Mouse (Mus musculus) hindbrain, embryonic 11.5 days (tissue): ENCODE measurements around the gene Dgki. TPM values are rescaled to one million over a fixed set of nuclear protein-coding genes. Genes with fewer than 3 reads are reported as not detected.

Experiments used
- ATAC-seq: fragments of 200-750 bp; cut with Nextera tagmentation; 2 replicates; pipeline ENCODE4 v1.8.0; 2017; ENCODE audit warnings: mild to moderate bottlenecking, moderate TSS enrichment, moderate library complexity; ENCODE audit not compliant: low FRiP score
- DNase-seq: peaks from one replicate; pipeline ENCODE4 v3.0.0-alpha.2; 2015; ENCODE audit warnings: low spot score
- H3K27ac ChIP-seq: fragments of 300-500 bp; sonication (generic); 2 replicates; pipeline ENCODE4 v1.5.1; 2014; ENCODE audit warnings: mild to moderate bottlenecking, low read depth, low read length
- H3K27me3 ChIP-seq: fragments of 300-500 bp; sonication (generic); 2 replicates; pipeline ENCODE4 v1.6.1; 2014; ENCODE audit warnings: mild to moderate bottlenecking, low read length, moderate library complexity, mixed read lengths; ENCODE audit not compliant: control insufficient read depth, insufficient read depth
- H3K36me3 ChIP-seq: fragments of 300-500 bp; sonication (generic); 2 replicates; pipeline ENCODE4 v1.6.1; 2014; ENCODE audit warnings: mild to moderate bottlenecking, low read length, moderate library complexity, mixed read lengths; ENCODE audit not compliant: control insufficient read depth, insufficient read depth
- H3K4me1 ChIP-seq: fragments of 300-500 bp; sonication (generic); replicated peaks from 2 replicates; pipeline ENCODE4 v1.6.1; 2014; ENCODE audit warnings: low read length, mixed read lengths; ENCODE audit not compliant: control insufficient read depth, insufficient read depth
- H3K4me2 ChIP-seq: fragments of 300-500 bp; sonication (generic); replicated peaks from 2 replicates; pipeline ENCODE4 v1.6.1; 2014; ENCODE audit warnings: mild to moderate bottlenecking, low read depth, low read length
- H3K4me3 ChIP-seq: fragments of 300-500 bp; sonication (generic); 2 replicates; pipeline ENCODE4 v1.5.1; 2014; ENCODE audit warnings: low read depth, low read length
- H3K9ac ChIP-seq: fragments of 300-500 bp; sonication (generic); 2 replicates; pipeline ENCODE4 v1.6.1; 2014; ENCODE audit warnings: low read depth, low read length
- H3K9me3 ChIP-seq: fragments of 300-500 bp; sonication (generic); 2 replicates; pipeline ENCODE4 v1.6.1; 2016; ENCODE audit warnings: low read length; ENCODE audit not compliant: control insufficient read depth
- WGBS: fragments of 180-500 bp; shearing (Covaris S2); extraction: QIAGEN DNeasy Blood & Tissue Kit; methylation state at CpG from one replicate; pipeline ENCODE4 v1.1.7; 2014; 5-methylcytosine and 5-hydroxymethylcytosine counted together
- polyA plus RNA-seq: library from polyadenylated mRNA; unstranded; fragments of >200 nt; fragmentation: Nextera tagmentation; extraction: Ambion mirVana; gene quantifications from 2 replicates; pipeline ENCODE4 v1.2.1, GENCODE M21; 2014

Dgki gene
- polyA plus RNA-seq, 1 experiment from 2014 or later: 2.6 TPM

- H3K4me1 ChIP-seq: peaks cover 6% of the 10 kb centered on the region; the same call in 1 of the 2 replicates
- H3K9ac ChIP-seq: no peak overlapping the region
- no peak overlapping the region for H3K4me3 ChIP-seq
- no peaks in the 10 kb centered on the region for H3K27me3 ChIP-seq
- no peaks in the 10 kb centered on the region for H3K9me3 ChIP-seq
- no peak for DNase-seq
- 65% methylated on average over 4 of the region's 4 CpGs for WGBS
- H3K4me2 ChIP-seq: no peak overlapping the region
- H3K36me3 ChIP-seq: no peaks in the 10 kb centered on the region
- no peak for ATAC-seq
- no peak overlapping the region for H3K27ac ChIP-seq
Observed at GRCm38 (mm10) chr6:36876426-36876825, 423.6 kb downstream of the Dgki start.

GRCm38 (mm10) chr6:36875926-36876325 lies 424.1 kb downstream of the Dgki start:
- Histone ChIP-seq H3K4me3 (no peak overlapping the region), H3K4me2 (no peak overlapping the region), H3K9me3 (no peaks in the 10 kb centered on the region), H3K9ac (no peak overlapping the region), H3K27me3 (no peaks in the 10 kb centered on the region), H3K4me1 (peaks cover 3% of the 10 kb centered on the region; the same call in 1 of the 2 replicates), H3K36me3 (no peaks in the 10 kb centered on the region), H3K27ac (no peak overlapping the region)
- no peak for DNase-seq
- 56% methylated on average over 5 of the region's 5 CpGs for WGBS
- no peak for ATAC-seq

GRCm38 (mm10) chr6:36872876-36873275 lies 427.1 kb downstream of the Dgki start:
- Histone ChIP-seq H3K4me1 (no peaks in the 10 kb centered on the region), H3K27ac (no peak overlapping the region), H3K9me3 (no peaks in the 10 kb centered on the region), H3K9ac (no peak overlapping the region), H3K4me3 (no peak overlapping the region), H3K4me2 (no peak overlapping the region), H3K27me3 (no peaks in the 10 kb centered on the region), H3K36me3 (no peaks in the 10 kb centered on the region)
- no peak for DNase-seq
- ATAC-seq: no peak
- 92% methylated on average over 3 of the region's 3 CpGs for WGBS

DNA sequence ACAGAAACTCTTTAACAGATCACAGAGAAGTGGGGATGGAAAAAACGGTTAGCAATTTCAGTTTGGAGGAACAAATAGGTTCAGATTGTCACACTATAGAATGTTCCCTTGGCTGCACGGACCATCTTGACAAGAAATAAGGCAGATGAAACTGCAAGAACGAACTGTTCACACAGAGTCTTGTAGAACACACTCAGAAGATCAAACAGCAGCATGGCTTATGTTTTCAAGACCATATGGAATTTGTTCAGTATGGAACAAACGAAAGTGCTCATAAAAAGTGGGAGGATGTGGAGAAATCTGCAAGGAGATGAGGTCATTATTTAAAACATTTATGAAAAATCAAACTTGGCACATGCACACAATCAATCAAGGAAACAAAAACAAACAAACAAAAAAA lies 431.8 kb downstream of the Dgki start:
- Histone ChIP-seq H3K27ac (no peak overlapping the region), H3K4me2 (no peak overlapping the region), H3K9ac (no peak overlapping the region), H3K4me1 (no peaks in the 10 kb centered on the region), H3K27me3 (no peaks in the 10 kb centered on the region), H3K36me3 (no peaks in the 10 kb centered on the region), H3K4me3 (no peak overlapping the region), H3K9me3 (no peaks in the 10 kb centered on the region)
- ATAC-seq (no peak), DNase-seq (no peak)
- 78% methylated on average over 4 of the region's 4 CpGs for WGBS

- no peak overlapping the region for H3K4me2 ChIP-seq
- H3K4me3 ChIP-seq: no peak overlapping the region
- WGBS: 31% methylated on average over 3 of the region's 3 CpGs
- no peaks in the 10 kb centered on the region for H3K27me3 ChIP-seq
- H3K4me1 ChIP-seq: no peaks in the 10 kb centered on the region
- no peaks in the 10 kb centered on the region for H3K36me3 ChIP-seq
- H3K9me3 ChIP-seq: no peaks in the 10 kb centered on the region
- ATAC-seq (peak; percentile 75), DNase-seq (peak; percentile 46)
- no peak overlapping the region for H3K9ac ChIP-seq
- H3K27ac ChIP-seq: peak overlapping the region; percentile 73
Observed at GRCm38 (mm10) chr6:36858258-36859041, 441.5 kb downstream of the Dgki start.

DNA sequence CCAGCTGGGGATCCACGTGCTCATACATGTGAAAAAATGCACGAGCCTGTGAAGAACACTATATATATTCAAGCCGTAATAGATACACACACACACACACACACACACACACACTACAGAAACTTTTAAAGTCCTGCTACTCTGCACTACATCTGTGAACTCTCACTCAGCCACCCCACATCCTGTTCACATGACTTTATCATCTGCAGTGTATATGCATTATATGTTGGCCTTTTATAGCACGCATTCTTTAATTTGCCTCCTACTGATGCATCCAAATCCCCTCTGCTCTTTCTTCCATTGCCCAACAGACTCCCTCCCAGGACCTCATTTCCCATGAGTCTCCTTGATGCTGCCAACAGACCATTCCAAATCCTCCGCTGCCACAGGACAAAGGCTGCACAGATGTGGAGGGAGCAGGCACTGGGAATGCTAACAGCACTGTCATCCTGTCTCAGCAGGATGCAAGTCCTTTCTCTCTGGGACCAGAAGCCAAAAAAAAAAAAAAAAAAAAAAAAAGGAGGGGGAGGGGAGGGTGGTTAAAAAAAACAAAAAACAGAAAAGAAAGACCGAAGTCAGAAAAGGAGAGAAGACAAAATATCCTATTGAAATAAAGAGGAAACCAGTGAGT lies 442.2 kb downstream of the Dgki start:
- Histone ChIP-seq H3K9ac (no peak overlapping the region), H3K4me3 (no peak overlapping the region), H3K27ac (peak overlapping the region; percentile 73; the same call in 1 of the 2 replicates), H3K4me2 (no peak overlapping the region), H3K36me3 (no peaks in the 10 kb centered on the region), H3K4me1 (no peaks in the 10 kb centered on the region), H3K27me3 (no peaks in the 10 kb centered on the region), H3K9me3 (no peaks in the 10 kb centered on the region)
- peak; percentile 88 for ATAC-seq
- DNase-seq: peak; percentile 62
- WGBS: 13% methylated on average over 6 of the region's 6 CpGs

- Histone ChIP-seq H3K9me3 (no peaks in the 10 kb centered on the region), H3K4me2 (no peak overlapping the region), H3K27me3 (no peaks in the 10 kb centered on the region; the same call in 1 of the 2 replicates), H3K4me3 (no peak overlapping the region), H3K27ac (no peak overlapping the region), H3K4me1 (no peaks in the 10 kb centered on the region), H3K9ac (no peak overlapping the region), H3K36me3 (no peaks in the 10 kb centered on the region)
- DNase-seq (no peak), ATAC-seq (no peak)
- WGBS: 82% methylated on average over 7 of the region's 7 CpGs
Observed at GRCm38 (mm10) chr6:36850422-36851129, 449.4 kb downstream of the Dgki start.

GRCm38 (mm10) chr6:36845288-36845687 lies 454.7 kb downstream of the Dgki start:
- H3K9ac ChIP-seq: no peak overlapping the region
- H3K27me3 ChIP-seq: no peaks in the 10 kb centered on the region; the same call in 1 of the 2 replicates
- no peak overlapping the region for H3K4me3 ChIP-seq
- no peak for ATAC-seq
- no peak overlapping the region for H3K4me2 ChIP-seq
- no peaks in the 10 kb centered on the region for H3K36me3 ChIP-seq
- DNase-seq: no peak
- 76% methylated on average over 1 of the region's 1 CpGs for WGBS
- no peaks in the 10 kb centered on the region for H3K4me1 ChIP-seq
- no peaks in the 10 kb centered on the region for H3K9me3 ChIP-seq
- no peak overlapping the region for H3K27ac ChIP-seq
